Mouse (Mus musculus) ES-Bruce4 (cell line): ENCODE results near the gene Lims1.

Experiments used
- CTCF ChIP-seq: IDR thresholded peaks from one replicate; pipeline ENCODE4 v1.8.1; 2011; ENCODE audit warnings: low read depth, low read length
- EP300 ChIP-seq: IDR thresholded peaks from 2 replicates; pipeline ENCODE4 v1.6.1; 2011; ENCODE audit warnings: low read depth, low read length; ENCODE audit not compliant: insufficient read depth
- POLR2A ChIP-seq: IDR thresholded peaks from one replicate; pipeline ENCODE4 v1.8.1; 2011; ENCODE audit warnings: low read length; ENCODE audit not compliant: insufficient read depth

DNA sequence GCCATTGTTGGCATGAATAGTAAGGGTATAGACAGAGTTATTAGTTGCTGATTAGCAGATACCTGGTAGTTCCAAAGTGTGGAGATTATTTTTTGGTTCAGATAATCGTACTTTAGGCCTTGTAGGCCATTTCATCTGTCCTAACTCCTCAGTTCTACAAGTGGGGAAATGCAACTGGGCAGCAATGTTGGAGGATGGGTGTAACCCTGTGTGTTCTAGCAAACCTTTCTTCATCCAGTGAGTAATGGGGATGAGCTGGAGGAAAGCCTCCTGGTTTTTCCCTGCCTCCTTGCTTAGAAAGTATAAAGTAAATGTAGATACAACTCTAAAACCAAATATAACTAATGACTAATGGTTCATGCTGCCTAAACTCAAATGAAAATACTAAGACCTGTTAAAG, 55.1 kb downstream of the Lims1 start:
- TF ChIP-seq EP300 (no peak), POLR2A (no peak), CTCF (no peak)
